Mouse (Mus musculus): ENCODE measurements around the gene Nek7. TPM values are rescaled to one million over a fixed set of nuclear protein-coding genes. Genes with fewer than 3 reads are reported as not detected.

Gene Nek7
- total and polyA plus RNA-seq, 3 experiments: 29.1 to 75.1 (median 63.7) TPM

- Histone ChIP-seq H3K9me3 (replicated peaks; ENCODE audit: low read length) (peaks cover 2% of the 10 kb centered on the region), H3K79me2 (replicated peaks; ENCODE audit: control insufficient read depth, extremely low read depth, insufficient read depth, poor library complexity, severe bottlenecking) (no peaks in the 10 kb centered on the region), H3K4me1 (ENCODE audit: control insufficient read depth in 1 of 2, insufficient read depth in 2 of 2) (no peaks in the 10 kb centered on the region), H3K27me3 (replicated peaks) (no peaks in the 10 kb centered on the region), H3K4me2 (ENCODE audit: insufficient read depth, low read depth, poor library complexity, severe bottlenecking) (no peak overlapping the region), H3K36me3 (replicated peaks in 1 of 2; ENCODE audit: control insufficient read depth in 1 of 2, insufficient read depth in 1 of 2, low read length in 1 of 2) (no peaks in the 10 kb centered on the region), H3K27ac (ENCODE audit: insufficient read depth, low read depth) (no peak overlapping the region), H3K4me3 (replicated peaks in 1 of 3; ENCODE audit: low read depth in 2 of 3, low read length in 2 of 3, poor library complexity in 1 of 3) (no peak overlapping the region), H3K9ac (ENCODE audit: insufficient read depth, low read depth) (no peak overlapping the region)
- DNase-seq (ENCODE audit: extremely low read depth): no peak
- TF ChIP-seq RAD21 (IDR thresholded peaks at IDR 0.05; ENCODE audit: low read depth, low read length) (no peak), IRF4 (IDR thresholded peaks at IDR 0.05; ENCODE audit: low read depth, low read length) (no peak), JUND (conservative IDR thresholded peaks at IDR 0.05; ENCODE audit: low read depth, low read length) (no peak), EP300 (IDR thresholded peaks at IDR 0.05; ENCODE audit: low read length) (no peak), ZNF384 (IDR thresholded peaks at IDR 0.05; ENCODE audit: low read depth, low read length) (no peak), JUN (IDR thresholded peaks at IDR 0.05; ENCODE audit: insufficient read depth, low read depth, low read length) (no peak), SMC3 (IDR thresholded peaks at IDR 0.05; ENCODE audit: low read depth, low read length) (no peak), UBTF (IDR thresholded peaks at IDR 0.05; ENCODE audit: low read depth, low read length) (no peak), MAX (IDR thresholded peaks at IDR 0.05; ENCODE audit: low read length) (no peak)
- dilution Hi-C loops (cut with MboI; ENCODE audit: extremely low pct_ligation_motif_present, extremely low pct_unique_long_range_greater_than_20kb, low sequenced_read_pairs): no loop called here
- in situ Hi-C loops (cut with MboI; ENCODE audit: low pct_ligation_motif_present, low pct_unique_long_range_greater_than_20kb, low sequenced_read_pairs): no loop called here
These were observed 23.4 kb upstream of the Nek7 start for GRCm38 (mm10) chr1:138643306-138643830.

DNA sequence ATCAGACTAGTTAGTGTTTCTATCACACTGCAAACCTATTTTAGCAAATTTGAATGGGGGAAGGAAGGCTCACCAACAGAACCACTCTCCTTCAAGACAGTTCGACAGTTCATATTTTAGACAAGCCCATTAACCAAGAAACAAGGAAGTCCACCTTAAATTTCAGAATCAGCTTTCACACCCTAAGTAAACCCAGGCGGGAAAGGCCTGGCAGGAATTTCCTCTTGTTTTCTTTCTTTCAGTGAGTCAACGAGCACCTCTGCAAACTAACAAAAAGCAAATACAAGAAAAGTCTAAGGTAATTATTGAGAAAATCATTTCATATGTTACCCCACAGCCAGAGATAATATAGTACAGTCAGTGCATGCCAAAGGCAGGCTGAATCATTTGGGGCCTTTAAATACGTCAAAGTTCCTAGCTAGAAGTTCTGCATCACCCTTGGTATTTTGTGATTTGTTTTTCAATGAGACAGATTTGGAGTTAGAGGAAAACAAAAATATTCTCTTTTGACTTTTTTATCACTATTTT is 21.1 kb upstream of the Nek7 start:
- no peak overlapping the region for H3K27ac ChIP-seq (ENCODE audit: insufficient read depth, low read depth)
- dilution Hi-C loops (cut with MboI; ENCODE audit: extremely low pct_ligation_motif_present, extremely low pct_unique_long_range_greater_than_20kb, low sequenced_read_pairs) (no loop called here), in situ Hi-C loops (cut with MboI; ENCODE audit: low pct_ligation_motif_present, low pct_unique_long_range_greater_than_20kb, low sequenced_read_pairs) (no loop called here)
- no peak for TF ChIP-seq JUND (conservative IDR thresholded peaks at IDR 0.05; ENCODE audit: low read depth, low read length)
- no peak for TF ChIP-seq GABPA (IDR thresholded peaks at IDR 0.05; ENCODE audit: insufficient replicate concordance, low read depth, low read length)
- TF ChIP-seq TCF12 (IDR thresholded peaks at IDR 0.05; ENCODE audit: low read depth, low read length): no peak
- no peak for TF ChIP-seq ZC3H11A (IDR thresholded peaks at IDR 0.05; ENCODE audit: low read depth, low read length)
- TF ChIP-seq MAFK (IDR thresholded peaks at IDR 0.05; ENCODE audit: insufficient replicate concordance, low read length): no peak
- no peak for TF ChIP-seq USF1 (IDR thresholded peaks at IDR 0.05; ENCODE audit: low read depth, low read length)
- TF ChIP-seq ZMIZ1 (IDR thresholded peaks at IDR 0.05; ENCODE audit: low read depth, low read length): no peak
- TF ChIP-seq CTCF (conservative IDR thresholded peaks at IDR 0.05 in 1 of 2, IDR thresholded peaks at IDR 0.05 in 1 of 2; ENCODE audit: low read depth in 2 of 2, low read length in 2 of 2): no peak
- no peak for TF ChIP-seq POLR2A (IDR thresholded peaks at IDR 0.05; ENCODE audit: low read depth, low read length)
- no peak for TF ChIP-seq POLR2AphosphoS2 (IDR thresholded peaks at IDR 0.05; ENCODE audit: low read depth, low read length)
- TF ChIP-seq PAX5 (IDR thresholded peaks at IDR 0.05; ENCODE audit: low read length): no peak
- TF ChIP-seq CHD2 (IDR thresholded peaks at IDR 0.05; ENCODE audit: low read length): no peak
- TF ChIP-seq TBP (conservative IDR thresholded peaks at IDR 0.05; ENCODE audit: low read depth, low read length): no peak
- TF ChIP-seq BHLHE40 (IDR thresholded peaks at IDR 0.05; ENCODE audit: low read depth, low read length): no peak
- no peak overlapping the region for H3K9ac ChIP-seq (ENCODE audit: insufficient read depth, low read depth)
- no peak overlapping the region for H3K4me3 ChIP-seq (replicated peaks in 1 of 3; ENCODE audit: low read depth in 2 of 3, low read length in 2 of 3, poor library complexity in 1 of 3)
- no peak overlapping the region for H3K4me2 ChIP-seq (ENCODE audit: insufficient read depth, low read depth, poor library complexity, severe bottlenecking)
- H3K9me3 ChIP-seq (replicated peaks; ENCODE audit: low read length): peaks cover 4% of the 10 kb centered on the region
- H3K36me3 ChIP-seq (replicated peaks in 1 of 2; ENCODE audit: control insufficient read depth in 1 of 2, insufficient read depth in 1 of 2, low read length in 1 of 2): no peaks in the 10 kb centered on the region
- H3K4me1 ChIP-seq (ENCODE audit: control insufficient read depth in 1 of 2, insufficient read depth in 2 of 2): peaks cover under 1 to 2% of the 10 kb centered on the region in 2 experiments; a peak in 1 of 4 replicates
- no peaks in the 10 kb centered on the region for H3K27me3 ChIP-seq (replicated peaks)
- no peaks in the 10 kb centered on the region for H3K79me2 ChIP-seq (replicated peaks; ENCODE audit: control insufficient read depth, extremely low read depth, insufficient read depth, poor library complexity, severe bottlenecking)
- DNase-seq (ENCODE audit: extremely low read depth): no peak

Data from CH12.LX (cell line).